Mouse (Mus musculus): ENCODE measurements around the gene Otogl. TPM values are rescaled to one million over a fixed set of nuclear protein-coding genes. Genes with fewer than 3 reads are reported as not detected.
"Not testable (repeated sequence)": the region's sequence is repeated elsewhere in the genome, so short reads cannot be mapped to it uniquely, and the experiment has no call there.

Otogl gene
- polyA plus RNA-seq, 1 experiment: 0.05 TPM

GRCm38 (mm10) chr10:107834452-107835239 lies 77.3 kb downstream of the Otogl start:
- WGBS: 56% methylated on average over 4 of the region's 4 CpGs
- no peak for DNase-seq (ENCODE audit: low read depth, low spot score)

DNA sequence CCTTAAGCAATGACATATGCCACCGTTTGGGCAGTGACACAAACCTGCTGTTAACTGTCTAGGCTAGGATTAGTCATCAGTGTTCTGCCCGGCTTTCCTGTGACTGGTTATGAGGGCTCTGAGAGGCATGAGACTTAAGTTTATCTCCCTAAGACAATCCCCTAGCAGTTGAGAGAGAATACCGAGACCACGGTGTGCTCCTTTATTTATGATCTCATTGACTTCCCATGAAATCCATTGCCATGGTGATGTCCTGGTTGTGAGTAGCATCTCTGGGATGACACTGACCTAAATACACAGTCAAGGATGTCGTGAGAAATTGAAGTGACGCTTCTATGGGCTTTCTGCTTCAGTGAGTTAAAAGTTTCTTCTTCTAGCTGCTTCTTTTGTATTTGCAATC lies 82.8 kb downstream of the Otogl start:
- DNase-seq (ENCODE audit: low read depth, low spot score): no peak
- WGBS: 76% methylated on average over 6 of the region's 6 CpGs

GRCm38 (mm10) chr10:107813814-107814483 lies 98.0 kb downstream of the Otogl start:
- DNase-seq (ENCODE audit: low read depth, low spot score): no peak

DNA sequence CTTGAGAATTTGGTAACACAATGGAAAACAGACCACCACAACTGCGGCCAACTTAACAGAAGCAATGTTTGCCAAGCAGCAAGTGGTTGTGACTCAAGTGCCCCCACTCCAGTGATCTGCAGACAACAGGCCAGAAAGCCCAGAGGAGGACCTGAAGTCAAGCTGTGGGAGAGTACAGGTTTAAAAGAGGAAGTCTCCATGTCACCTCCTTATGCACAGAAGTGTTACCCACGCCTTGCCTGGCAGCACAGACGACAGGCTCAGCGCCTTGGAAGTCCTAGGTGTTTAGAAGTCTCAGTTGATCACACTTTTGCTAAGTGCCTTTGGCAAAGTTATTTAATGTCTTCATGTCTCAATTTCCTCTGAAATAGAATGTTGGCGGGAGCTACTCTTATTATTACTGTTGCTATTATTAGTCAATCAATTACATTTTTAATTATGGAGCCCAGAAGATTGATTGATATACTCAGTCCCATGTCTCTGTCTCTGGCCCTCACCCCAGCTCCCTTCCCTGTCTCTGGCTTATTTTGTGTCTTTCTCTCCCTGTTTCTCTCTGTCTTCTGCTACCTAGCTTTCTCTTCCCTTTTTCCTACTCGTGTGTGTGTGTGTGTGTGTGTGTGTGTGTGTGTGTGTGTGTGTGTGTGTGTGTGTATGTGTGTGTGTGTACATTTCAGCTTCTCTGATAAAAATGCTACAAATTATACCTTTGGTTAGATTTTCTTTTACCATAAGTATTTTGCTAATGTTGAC lies 101.1 kb downstream of the Otogl start:
- 72% methylated on average over 6 of the region's 6 CpGs for WGBS
- no peak for DNase-seq (ENCODE audit: low read depth, low spot score)

More at GRCm38 (mm10) chr10:107813814-107814483, 98.0 kb downstream of the Otogl start:
- 90% methylated on average over 16 of the region's 16 CpGs for WGBS

GRCm38 (mm10) chr10:107805203-107805602 lies 106.7 kb downstream of the Otogl start:
- 88% methylated on average over 2 of the region's 2 CpGs for WGBS
- DNase-seq (ENCODE audit: low read depth, low spot score): no peak

DNA sequence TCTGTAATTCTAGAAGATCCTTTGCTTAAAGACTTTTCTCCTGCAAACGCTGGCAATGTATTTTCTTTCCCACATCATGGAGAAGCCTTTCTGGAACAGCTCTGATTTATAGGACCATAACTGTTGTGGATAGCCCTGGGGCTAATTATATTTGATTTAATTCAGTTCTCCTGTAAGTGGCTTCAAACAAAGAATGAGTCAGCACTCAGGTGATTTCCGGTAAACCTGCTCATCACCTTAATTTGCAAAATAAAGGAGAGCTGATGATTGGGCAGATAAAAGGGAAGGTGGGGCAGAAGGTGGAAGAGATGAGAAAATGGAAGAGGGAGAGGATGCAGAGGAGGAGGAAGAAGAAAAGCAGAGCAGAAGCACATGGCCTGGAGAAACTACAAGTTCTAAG lies 107.6 kb downstream of the Otogl start:
- DNase-seq (ENCODE audit: low read depth, low spot score): not testable (repeated sequence)
- 32% methylated on average over 2 of the region's 2 CpGs for WGBS

- 4% methylated on average over 7 of the region's 7 CpGs for WGBS
- DNase-seq (ENCODE audit: low read depth, low spot score): no peak
Observed at GRCm38 (mm10) chr10:107799671-107800353, 112.1 kb downstream of the Otogl start.

DNA sequence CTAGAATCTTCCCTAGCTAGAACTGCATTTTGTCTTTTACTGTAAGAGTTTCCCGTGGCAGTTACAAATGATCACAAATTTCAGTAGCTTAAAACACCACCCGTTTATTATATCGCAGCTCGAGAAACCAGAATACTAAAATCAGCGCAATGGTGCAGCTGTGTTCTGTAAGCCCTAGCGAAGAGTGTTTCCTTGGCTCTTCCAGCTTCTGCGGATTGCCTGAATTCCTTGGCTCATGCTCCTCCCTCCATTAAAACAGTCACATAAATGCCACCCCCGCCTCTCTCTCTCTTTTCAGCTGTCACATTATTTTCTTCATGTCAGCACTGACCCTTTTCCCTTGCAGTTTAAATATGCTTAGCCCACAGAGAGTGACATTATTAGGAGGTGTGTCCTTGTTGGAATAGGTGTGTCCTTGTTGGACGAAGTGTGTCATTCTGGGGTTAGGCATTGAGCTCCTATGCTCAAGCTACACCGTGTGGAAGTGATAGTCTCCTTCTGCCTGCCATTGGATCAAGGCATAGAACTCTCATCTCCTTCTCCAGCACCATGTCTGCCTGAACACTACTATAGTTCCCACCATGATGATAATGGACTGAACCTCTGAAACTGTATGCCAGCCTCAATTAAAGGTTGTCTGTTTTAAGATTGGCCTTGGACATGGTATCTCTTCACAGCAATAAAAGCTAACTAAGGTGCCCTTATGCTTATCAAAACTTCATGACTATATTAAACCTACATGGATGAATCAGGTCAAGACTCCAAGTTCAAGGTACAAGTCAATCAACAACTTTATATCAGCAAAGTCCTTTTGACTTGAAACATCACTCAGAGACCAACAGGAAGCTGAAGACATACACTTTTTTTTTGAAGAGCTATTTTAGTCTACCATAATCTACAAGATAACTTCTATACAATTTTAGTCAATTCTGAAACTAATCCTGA lies 116.8 kb downstream of the Otogl start:
- DNase-seq (ENCODE audit: low read depth, low spot score): peak; percentile 40
- WGBS: 32% methylated on average over 10 of the region's 10 CpGs

DNA sequence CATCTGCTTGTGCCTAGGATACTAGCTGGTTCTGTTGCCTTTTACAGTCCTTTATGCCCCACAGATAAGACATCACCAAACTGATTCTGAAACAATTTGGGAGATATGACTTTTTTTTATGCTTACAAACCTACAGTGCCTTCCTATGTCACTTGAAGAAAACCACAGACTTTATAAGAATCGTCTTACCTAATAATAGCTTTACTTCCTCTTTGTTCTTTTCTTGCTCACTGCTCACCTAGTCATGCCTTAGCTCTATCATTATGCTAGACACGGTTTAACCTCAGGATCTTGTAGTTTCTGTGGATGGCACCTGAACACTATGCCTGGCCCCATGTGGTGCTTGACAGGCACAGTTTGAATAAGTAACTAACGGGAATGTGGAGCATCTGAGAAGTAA lies 119.4 kb downstream of the Otogl start:
- DNase-seq (ENCODE audit: low read depth, low spot score): no peak
- WGBS: 86% methylated on average over 3 of the region's 3 CpGs

- DNase-seq (ENCODE audit: low read depth, low spot score): no peak
- 72% methylated on average over 2 of the region's 2 CpGs for WGBS
Observed at GRCm38 (mm10) chr10:107779548-107779947, 132.4 kb downstream of the Otogl start.

DNA sequence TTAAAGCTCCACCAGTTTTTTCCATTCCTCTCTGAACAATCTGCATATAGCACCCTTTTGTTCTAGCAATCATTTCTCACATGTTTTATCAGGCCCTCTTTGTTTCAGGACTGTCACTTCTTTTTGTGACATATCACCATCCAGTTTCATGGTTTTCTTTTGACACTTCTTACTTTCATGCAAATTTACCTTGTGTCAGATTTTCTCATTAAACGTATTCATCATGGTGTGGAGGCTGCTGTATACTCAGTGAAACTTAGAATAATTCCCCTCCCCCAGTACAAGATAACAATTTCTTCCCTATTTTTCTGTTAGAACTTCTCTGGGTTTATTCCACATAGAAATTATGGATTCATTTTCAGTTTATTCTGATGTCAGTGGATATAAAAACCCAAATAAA lies 152.3 kb downstream of the Otogl start:
- 67% methylated on average over 1 of the region's 1 CpGs for WGBS
- no peak for DNase-seq (ENCODE audit: low read depth, low spot score)

GRCm38 (mm10) chr10:107753471-107753870 lies 158.5 kb downstream of the Otogl start:
- WGBS: 77% methylated on average over 3 of the region's 3 CpGs
- DNase-seq (ENCODE audit: low read depth, low spot score): no peak

DNA sequence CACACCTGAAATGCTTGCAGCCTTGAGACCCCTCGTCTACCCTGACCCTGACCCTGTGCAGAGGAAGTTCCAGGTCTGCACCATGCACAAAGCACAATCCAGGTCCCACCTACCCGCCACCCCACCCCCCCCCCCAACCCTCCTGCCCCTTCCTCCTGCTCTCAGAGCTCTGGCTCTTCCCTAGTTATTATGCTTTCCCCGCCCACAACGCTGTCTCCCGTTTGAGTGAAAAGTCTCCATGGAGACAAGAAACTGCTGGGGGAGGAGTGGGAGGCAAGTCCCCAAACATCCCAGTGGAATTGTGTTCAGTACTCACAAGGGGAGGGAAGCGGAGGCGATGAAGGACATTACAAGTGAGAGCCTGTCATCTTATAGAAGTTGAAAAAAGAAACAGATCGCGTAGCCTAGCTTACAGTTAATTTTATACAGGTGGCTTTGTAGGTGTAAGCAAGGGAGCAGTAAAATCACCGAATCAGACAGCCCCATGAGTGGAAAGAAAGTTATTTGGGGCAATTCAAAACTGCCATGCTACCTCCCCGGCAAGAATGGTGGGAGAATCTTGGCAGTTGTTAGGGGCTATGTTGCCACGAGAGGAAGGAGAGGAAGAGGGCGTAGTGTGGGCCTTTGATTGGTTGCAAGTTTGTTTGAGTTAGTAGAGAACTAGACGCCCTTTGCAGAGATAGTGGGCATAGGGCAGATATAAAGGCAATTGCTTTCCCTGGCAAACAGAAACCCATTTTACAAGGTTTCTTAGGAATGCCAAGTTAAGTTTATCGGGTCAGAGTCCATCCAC lies 159.4 kb downstream of the Otogl start:
- 10% methylated on average over 15 of the region's 15 CpGs for WGBS
- DNase-seq (ENCODE audit: low read depth, low spot score): peak; percentile 76

DNA sequence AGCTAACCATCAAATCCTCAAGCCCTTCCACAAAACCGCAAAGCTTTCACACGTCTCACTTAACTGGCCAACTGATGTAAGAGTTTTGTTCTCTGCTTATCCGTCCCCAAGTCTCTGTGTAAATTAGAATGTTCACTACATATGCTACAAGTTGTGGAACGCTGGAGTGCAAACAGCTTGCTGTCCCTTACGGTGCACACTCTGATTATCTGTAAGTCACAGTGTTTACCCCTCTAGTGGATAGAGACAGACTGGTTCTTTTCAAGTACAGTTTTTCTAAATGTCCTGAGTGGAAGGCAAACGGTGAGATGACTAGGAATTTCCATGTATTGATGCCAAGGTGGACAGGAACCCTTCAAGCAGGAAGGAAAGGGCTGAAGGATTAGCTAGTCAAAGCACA lies 160.0 kb downstream of the Otogl start:
- WGBS: 9% methylated on average over 6 of the region's 6 CpGs

GRCm38 (mm10) chr10:107747566-107747965 lies 164.4 kb downstream of the Otogl start:
- no peak for DNase-seq (ENCODE audit: low read depth, low spot score)
- WGBS: 15% methylated on average over 5 of the region's 5 CpGs

More for the DNA sequence above, 160.0 kb downstream of the Otogl start:
- DNase-seq (ENCODE audit: low read depth, low spot score): no peak

GRCm38 (mm10) chr10:107746717-107747116 lies 165.2 kb downstream of the Otogl start:
- no peak for DNase-seq (ENCODE audit: low read depth, low spot score)

DNA sequence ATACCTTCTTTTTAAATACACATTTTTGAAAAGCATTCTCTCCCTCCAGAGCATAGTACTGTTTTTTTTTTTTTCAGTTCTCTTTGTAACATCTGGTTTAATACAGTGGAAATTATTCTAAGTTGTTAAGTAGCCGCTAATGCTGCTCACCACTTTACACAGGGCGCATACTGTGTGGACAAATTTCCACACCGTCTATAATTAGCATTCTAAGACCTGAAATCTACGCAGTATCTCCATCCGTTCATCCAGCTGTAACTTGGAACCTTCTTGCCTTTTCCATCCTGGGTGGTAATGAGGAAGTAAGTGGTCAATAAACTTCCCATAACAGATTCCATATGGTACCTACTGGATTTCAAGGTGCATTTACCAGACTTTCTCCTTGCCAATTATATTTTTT lies 172.1 kb downstream of the Otogl start:
- 62% methylated on average over 5 of the region's 5 CpGs for WGBS
- DNase-seq (ENCODE audit: low read depth, low spot score): no peak

More at GRCm38 (mm10) chr10:107746717-107747116, 165.2 kb downstream of the Otogl start:
- 15% methylated on average over 9 of the region's 9 CpGs for WGBS

- 83% methylated on average over 6 of the region's 6 CpGs for WGBS
- no peak for DNase-seq (ENCODE audit: low read depth, low spot score)
Observed at GRCm38 (mm10) chr10:107737743-107738142, 174.2 kb downstream of the Otogl start.

Measured in large intestine, adult 2 months (tissue).